Mouse (Mus musculus): Measurements from ENCODE around the gene Ugt1a8.
"Not testable (repeated sequence)": the region's sequence is repeated elsewhere in the genome, so short reads cannot be mapped to it uniquely, and the experiment has no call there.

The Ugt1a8 gene

DNA sequence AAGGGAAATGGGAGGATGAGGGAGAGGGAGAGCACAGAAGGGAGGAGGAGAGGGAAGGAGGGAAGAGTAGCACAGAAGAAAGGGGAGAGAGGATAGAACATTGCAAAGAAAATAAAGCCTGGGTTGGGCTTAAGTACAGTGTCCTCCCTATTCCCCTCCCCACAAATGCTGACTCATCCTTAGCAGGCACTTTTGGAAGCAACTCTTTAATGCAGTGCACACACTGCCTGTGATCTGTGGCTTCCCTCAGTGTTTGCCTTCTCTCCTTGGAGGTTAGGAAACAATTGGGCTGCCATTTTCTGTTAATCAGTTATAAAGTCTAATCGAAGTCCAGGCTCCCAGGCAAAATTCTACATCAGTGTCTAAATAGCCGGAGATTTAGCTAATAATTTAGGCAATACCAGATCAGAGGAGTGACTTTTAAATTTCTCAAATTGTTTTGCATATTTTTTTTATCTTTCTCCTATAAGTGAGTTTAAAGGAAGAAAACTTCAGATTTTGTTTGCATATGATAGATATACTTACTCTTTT is 21.5 kb downstream of the Ugt1a8 start:
- not testable (repeated sequence) for DNase-seq (ENCODE audit: low spot score)

DNA sequence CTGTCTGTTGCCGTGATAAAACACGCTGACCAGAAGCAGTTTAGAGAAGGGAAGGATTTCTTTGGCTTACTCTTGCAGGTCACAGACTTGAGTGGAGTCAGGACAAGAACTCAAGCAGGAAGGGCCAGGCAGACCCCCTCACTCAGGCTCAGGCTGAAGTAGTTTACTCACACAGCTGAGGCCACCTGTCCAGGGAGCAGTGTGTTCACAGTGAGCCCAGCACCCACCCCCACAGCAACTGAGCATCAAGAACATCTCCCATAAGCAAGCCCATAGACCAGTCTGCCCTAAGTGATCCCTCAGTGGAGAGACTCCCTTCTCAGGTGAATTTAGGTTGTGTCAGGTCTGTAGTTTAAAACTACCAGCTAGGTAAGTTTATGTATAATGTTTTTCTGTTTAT is 22.0 kb downstream of the Ugt1a8 start:
- not testable (repeated sequence) for DNase-seq (ENCODE audit: low spot score)

- not testable (repeated sequence) for DNase-seq (ENCODE audit: low spot score)
Observed at GRCm38 (mm10) chr1:88112769-88113168, 25.2 kb downstream of the Ugt1a8 start.

DNA sequence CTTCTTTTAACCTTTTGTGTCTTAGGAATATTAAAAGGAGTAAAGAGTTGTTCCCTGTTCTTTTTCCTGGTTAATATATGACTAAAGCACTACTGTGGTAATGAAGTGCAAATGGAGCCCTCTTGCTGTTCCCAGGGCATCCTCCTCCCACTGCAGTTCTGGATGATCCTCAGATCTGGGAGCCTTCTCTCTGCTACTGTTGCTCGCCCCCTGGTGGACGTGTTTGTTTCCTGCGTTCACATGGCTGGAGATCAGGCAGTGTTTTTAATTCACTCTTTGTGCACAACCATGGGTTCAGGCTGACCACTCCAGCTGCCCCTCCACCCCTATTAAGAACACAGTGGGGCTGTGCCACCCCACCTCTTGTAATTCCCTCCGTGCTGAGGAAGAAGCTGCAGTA is 32.9 kb downstream of the Ugt1a8 start:
- DNase-seq (ENCODE audit: low spot score): not testable (repeated sequence)

DNA sequence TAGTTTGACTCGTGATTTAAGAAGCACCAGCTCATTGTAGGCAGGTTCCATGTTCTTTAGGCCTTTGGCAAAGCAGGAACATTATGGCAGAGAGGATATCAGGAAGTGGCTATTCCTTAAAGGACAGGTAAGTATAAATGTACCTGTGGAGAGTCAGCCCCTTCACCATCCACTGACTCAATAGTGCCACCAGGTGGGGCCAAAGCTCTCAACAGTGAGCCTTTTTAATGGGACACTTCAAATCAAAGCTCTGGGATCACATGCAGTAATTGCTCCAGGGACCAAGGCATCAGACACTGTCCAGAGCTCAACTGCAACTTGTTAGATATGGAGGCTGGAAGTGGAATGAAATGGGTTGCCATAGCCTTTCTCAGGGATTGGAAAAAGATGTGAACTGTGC is 33.9 kb downstream of the Ugt1a8 start:
- DNase-seq (ENCODE audit: low spot score): not testable (repeated sequence)

GRCm38 (mm10) chr1:88125827-88126360 is 38.3 kb downstream of the Ugt1a8 start:
- not testable (repeated sequence) for DNase-seq (ENCODE audit: low spot score)

DNA sequence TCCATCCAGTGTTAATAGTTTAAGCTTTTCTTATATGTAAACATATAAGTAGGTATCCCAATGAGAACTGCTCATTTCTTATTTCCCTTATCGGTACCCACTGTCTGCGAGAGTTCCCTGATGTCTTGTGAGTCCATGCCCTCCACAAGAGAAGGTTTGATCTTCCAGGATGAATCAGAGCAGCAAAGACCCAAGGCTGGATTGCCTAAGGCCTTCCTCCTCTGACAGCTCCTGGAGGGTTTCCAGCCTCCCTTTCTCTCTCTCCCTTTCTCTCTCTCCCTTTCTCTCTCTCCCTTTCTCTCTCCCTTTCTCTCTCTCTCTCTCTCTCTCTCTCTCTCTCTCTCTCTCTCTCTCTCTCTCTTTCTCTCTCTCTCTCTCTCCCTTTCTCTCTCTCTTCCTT is 41.5 kb downstream of the Ugt1a8 start:
- not testable (repeated sequence) for DNase-seq (ENCODE audit: low spot score)

DNA sequence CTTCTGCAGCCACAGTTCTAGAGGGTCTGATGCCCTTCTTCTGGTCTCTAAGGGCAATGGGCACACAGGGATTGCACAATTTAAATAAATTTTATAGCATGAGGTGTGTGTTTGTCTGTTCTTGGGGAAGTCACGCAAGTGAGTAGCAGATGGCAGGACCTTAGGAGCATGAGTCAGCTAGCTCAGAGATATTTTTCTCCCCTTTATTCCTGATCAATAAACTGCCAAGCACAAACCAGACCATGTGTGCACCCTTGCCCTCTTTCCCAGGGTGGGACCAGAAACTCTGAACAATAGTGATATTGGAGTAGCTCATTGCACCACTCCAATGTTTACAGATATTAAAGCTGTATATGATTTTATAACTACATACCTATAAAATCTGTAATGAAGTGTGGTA is 42.6 kb downstream of the Ugt1a8 start:
- not testable (repeated sequence) for DNase-seq (ENCODE audit: low spot score)

GRCm38 (mm10) chr1:88133908-88134456 is 46.4 kb downstream of the Ugt1a8 start:
- DNase-seq (ENCODE audit: low spot score): no peak

DNA sequence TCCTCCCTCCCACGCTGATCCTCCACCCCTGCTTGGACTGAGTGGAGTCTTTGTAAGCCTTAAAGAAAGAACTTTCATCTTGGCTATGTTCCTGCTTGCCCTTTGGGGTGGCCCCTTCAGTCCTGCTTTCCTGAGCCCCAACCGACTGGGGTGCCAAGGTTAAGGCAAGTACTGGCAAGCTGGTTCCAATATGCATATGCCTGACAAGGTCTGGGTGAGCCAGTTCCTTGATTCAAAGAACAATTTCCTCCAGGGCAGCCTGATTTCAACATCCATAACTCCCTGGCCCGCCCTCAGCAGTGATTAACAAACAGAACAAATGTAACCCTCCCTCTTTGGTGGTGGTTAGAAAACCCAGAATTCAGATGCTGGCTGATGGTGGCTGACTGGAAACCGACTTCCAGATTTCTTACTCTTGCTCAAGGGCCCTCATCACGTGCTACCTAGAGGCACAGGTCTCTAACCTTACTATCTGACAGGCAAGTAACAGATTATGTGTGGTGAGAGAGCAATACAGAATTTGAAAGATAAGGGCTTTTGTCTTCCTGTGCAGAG is 46.9 kb downstream of the Ugt1a8 start, which contains the start of gene Ugt1a6a:
Gene Ugt1a6a, plus strand, starts transcription at position 353 of the 555 bp plus-strand sequence.
- not testable (repeated sequence) for DNase-seq (ENCODE audit: low spot score)

DNA sequence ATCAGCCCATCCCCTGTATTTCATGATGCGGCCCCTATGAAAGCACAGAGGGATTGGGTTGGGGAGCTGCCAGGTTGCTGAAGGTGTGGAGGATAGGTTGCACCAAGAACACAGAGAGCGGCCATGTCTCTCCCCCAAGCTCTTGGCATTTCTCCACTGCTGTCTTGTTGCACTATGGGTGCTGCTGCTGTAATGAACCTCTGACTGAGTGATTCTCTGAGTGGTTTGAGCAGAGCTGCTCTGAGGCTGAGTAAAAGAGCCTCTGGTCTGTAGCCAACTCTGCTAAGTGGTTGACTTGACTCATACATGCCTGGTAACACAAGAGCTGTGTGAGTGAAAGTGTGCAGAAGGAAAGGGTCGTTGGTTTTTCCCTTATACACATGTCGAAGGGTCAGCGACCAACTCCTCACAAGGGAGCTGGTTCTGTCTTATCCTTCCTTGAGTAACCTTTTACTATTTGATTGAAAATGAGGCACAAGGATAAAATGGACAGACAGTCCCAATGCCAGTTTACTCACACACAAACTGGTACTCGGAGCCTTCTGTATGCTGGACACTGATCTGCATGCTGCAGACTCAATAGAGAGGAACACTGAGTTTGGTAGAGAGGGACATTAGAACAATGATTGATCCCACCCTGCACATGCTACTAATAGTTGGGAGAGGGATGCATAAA is 47.8 kb downstream of the Ugt1a8 start:
- DNase-seq (ENCODE audit: low spot score): not testable (repeated sequence)

DNA sequence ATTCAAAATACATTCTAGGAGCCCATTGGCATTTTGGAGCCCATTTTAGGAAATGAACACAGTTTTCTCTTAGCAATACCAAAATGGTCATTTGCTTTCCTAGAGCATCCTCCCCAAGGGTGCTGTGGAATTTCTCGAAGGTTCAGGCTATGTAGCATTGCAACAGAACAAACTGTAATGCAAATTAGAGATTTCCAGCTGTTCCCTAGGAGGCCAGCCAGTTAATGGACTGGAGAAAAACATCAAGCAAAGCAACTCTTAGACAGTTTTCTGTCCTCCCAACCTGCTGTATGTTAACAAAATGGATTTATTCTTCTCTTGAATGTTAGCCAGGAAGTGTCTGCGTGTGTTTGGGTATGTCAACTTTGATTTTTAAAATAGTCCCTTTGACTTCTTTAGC is 49.0 kb downstream of the Ugt1a8 start:
- DNase-seq (ENCODE audit: low spot score): no peak

GRCm38 (mm10) chr1:88137264-88137663 is 49.7 kb downstream of the Ugt1a8 start:
- DNase-seq (ENCODE audit: low spot score): no peak

GRCm38 (mm10) chr1:88138145-88138544 is 50.5 kb downstream of the Ugt1a8 start:
- DNase-seq (ENCODE audit: low spot score): no peak

GRCm38 (mm10) chr1:88140492-88140891 is 52.9 kb downstream of the Ugt1a8 start:
- DNase-seq (ENCODE audit: low spot score): not testable (repeated sequence)

DNA sequence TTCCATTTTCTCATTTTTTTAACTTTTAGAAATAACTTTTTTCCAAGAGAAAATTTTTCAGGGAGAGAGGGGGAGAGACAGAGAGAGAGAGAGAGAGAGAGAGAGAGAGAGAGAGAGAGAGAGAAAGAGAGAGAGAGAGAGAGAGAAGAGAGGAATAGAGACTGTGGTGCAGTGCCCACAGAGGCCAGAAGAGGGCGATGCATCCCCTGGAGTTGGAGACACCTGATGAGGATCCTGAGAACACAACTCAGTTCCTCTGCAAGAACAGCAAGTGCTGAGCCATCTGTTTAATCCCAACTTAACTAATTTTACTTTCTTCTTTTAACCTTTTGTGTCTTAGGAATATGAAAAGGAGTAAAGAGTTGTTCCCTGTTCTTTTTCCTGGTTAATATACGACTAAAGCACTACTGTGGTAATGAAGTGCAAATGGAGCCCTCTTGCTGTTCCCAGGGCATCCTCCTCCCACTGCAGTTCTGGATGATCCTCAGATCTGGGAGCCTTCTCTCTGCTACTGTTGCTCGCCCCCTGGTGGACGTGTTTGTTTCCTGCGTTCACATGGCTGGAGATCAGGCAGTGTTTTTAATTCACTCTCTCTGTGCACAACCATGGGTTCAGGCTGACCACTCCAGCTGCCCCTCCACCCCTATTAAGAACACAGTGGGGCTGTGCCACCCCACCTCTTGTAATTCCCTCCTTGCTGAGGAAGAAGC is 56.5 kb downstream of the Ugt1a8 start:
- DNase-seq (ENCODE audit: low spot score): not testable (repeated sequence)

- DNase-seq (ENCODE audit: low spot score): not testable (repeated sequence)
Observed at GRCm38 (mm10) chr1:88145278-88145677, 57.7 kb downstream of the Ugt1a8 start.

DNA sequence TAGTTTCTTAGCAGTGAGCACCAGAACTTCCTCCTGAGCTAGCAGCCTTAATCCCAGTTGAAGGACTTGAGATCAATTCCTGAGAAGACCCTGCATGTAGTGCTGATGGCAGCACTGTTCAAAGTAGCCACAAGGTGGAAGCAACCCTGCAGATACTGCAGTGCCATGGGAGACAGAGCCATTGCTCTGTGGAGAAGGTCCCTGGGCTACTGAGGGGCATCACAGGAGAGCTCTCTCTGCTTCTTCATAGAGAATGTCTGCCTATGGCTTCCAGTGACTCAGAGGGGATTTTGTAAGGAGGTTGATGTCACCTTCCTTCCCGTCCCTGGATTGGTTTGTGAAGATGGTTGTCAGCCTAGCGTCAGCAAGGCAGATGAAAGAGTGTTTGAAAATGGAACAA is 62.5 kb downstream of the Ugt1a8 start:
- DNase-seq (ENCODE audit: low spot score): not testable (repeated sequence)

DNA sequence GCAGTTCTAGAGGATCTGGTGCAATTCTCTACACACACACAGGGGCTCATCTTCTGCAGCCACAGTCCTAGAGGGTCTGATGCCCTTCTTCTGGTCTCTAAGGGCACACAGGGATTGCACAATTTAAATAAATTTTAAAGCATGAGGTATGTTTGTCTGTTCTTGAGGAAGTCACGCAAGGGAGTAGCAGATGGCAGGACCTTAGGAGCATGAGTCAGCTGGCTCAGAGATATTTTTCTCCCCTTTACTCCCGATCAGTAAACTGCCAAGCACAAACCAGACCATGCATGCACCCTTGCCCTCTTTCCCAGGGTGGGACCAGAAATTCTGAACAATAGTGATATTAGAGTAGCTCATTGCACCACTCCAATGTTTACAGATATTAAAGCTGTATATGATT is 70.8 kb downstream of the Ugt1a8 start:
- no peak for DNase-seq (ENCODE audit: low spot score)

- no peak for DNase-seq (ENCODE audit: low spot score)
Observed at GRCm38 (mm10) chr1:88165711-88166110, 78.1 kb downstream of the Ugt1a8 start, which contains the start of gene Ugt1a5. Gene Ugt1a5, plus strand, starts transcription at chr1:88166012.

- not testable (repeated sequence) for DNase-seq (ENCODE audit: low spot score)
Observed at GRCm38 (mm10) chr1:88172190-88172589, 84.6 kb downstream of the Ugt1a8 start.

- DNase-seq (ENCODE audit: low spot score): no peak
Observed at GRCm38 (mm10) chr1:88179657-88180056, 92.0 kb downstream of the Ugt1a8 start.

All from left cerebral cortex, adult 11 months (tissue).